Mouse (Mus musculus): ENCODE measurements around the gene Synj2.

Gene Synj2

GRCm38 (mm10) chr17:5941230-5942043 lies at the start of gene Synj2:
Gene Synj2, plus strand, starts transcription at chr17:5941280.
- peak; percentile 20 to 52 for DNase-seq

GRCm38 (mm10) chr17:5891933-5892683 lies 49.0 kb upstream of the Synj2 start:
- no peak for DNase-seq

GRCm38 (mm10) chr17:5893092-5893491 lies 48.0 kb upstream of the Synj2 start:
- DNase-seq: no peak

- DNase-seq: no peak
Measured at GRCm38 (mm10) chr17:5893574-5894148, 47.4 kb upstream of the Synj2 start.

GRCm38 (mm10) chr17:5896066-5896465 lies 45.0 kb upstream of the Synj2 start:
- no peak for DNase-seq

GRCm38 (mm10) chr17:5896607-5897006 lies 44.5 kb upstream of the Synj2 start:
- no peak for DNase-seq

- peak in 1 of 2 experiments; percentile 23 for DNase-seq
Measured at GRCm38 (mm10) chr17:5897326-5898200, 43.5 kb upstream of the Synj2 start.

- no peak for DNase-seq
Measured at GRCm38 (mm10) chr17:5899251-5899650, 41.8 kb upstream of the Synj2 start.

- no peak for DNase-seq
Measured at GRCm38 (mm10) chr17:5901381-5901780, 39.7 kb upstream of the Synj2 start.

GRCm38 (mm10) chr17:5903630-5904301 lies 37.3 kb upstream of the Synj2 start:
- DNase-seq: no peak

- no peak for DNase-seq
Measured at GRCm38 (mm10) chr17:5909681-5910080, 31.4 kb upstream of the Synj2 start.

- DNase-seq: no peak
Measured at GRCm38 (mm10) chr17:5911591-5911990, 29.5 kb upstream of the Synj2 start.

GRCm38 (mm10) chr17:5912797-5913196 lies 28.3 kb upstream of the Synj2 start:
- DNase-seq: no peak

GRCm38 (mm10) chr17:5914217-5914616 lies 26.9 kb upstream of the Synj2 start:
- DNase-seq: no peak

- DNase-seq: no peak
Measured at GRCm38 (mm10) chr17:5921954-5922353, 19.1 kb upstream of the Synj2 start.

GRCm38 (mm10) chr17:5923281-5923680 lies 17.8 kb upstream of the Synj2 start:
- no peak for DNase-seq

GRCm38 (mm10) chr17:5924238-5924637 lies 16.8 kb upstream of the Synj2 start:
- DNase-seq: no peak

- no peak for DNase-seq
Measured at GRCm38 (mm10) chr17:5926710-5927109, 14.4 kb upstream of the Synj2 start.

GRCm38 (mm10) chr17:5929031-5929430 lies 12.0 kb upstream of the Synj2 start:
- DNase-seq: no peak

- DNase-seq: peak in 1 of 2 experiments; percentile 26
Measured at GRCm38 (mm10) chr17:5932161-5932560, 8.9 kb upstream of the Synj2 start.

- DNase-seq: peak; percentile 88 to 90
Measured at GRCm38 (mm10) chr17:5934554-5935324, 6.3 kb upstream of the Synj2 start.

Data from spleen, adult 18-20 months (tissue).